Mouse (Mus musculus): Measurements from ENCODE around the gene Tmem38b. TPM values are rescaled to one million over a fixed set of nuclear protein-coding genes. Genes with fewer than 3 reads are reported as not detected.

Gene Tmem38b
- polyA plus RNA-seq, 1 experiment from 2014 or later: 8.3 TPM

GRCm38 (mm10) chr4:53843553-53843952, 17.7 kb downstream of the Tmem38b start:
- Histone ChIP-seq H3K4me2 (ENCODE audit: low read length) (no peak overlapping the region), H3K27me3 (ENCODE audit: control insufficient read depth, insufficient read depth, low read depth, low read length) (no peaks in the 10 kb centered on the region), H3K36me3 (ENCODE audit: control insufficient read depth, insufficient read depth, low read length) (no peaks in the 10 kb centered on the region), H3K4me3 (ENCODE audit: low read depth, low read length) (no peak overlapping the region), H3K4me1 (ENCODE audit: control insufficient read depth, insufficient read depth, low read length) (no peaks in the 10 kb centered on the region), H3K9ac (ENCODE audit: low read depth, low read length) (no peak overlapping the region), H3K27ac (ENCODE audit: low read length) (no peak overlapping the region), H3K9me3 (replicated peaks; ENCODE audit: control insufficient read depth, low read length, poor library complexity, severe bottlenecking) (no peaks in the 10 kb centered on the region)
- no peak for ATAC-seq
- WGBS: 63% methylated on average over 8 of the region's 8 CpGs

GRCm38 (mm10) chr4:53844835-53845619, 19.2 kb downstream of the Tmem38b start:
- Histone ChIP-seq H3K4me1 (ENCODE audit: control insufficient read depth, insufficient read depth, low read length) (no peaks in the 10 kb centered on the region), H3K9me3 (replicated peaks; ENCODE audit: control insufficient read depth, low read length, poor library complexity, severe bottlenecking) (no peaks in the 10 kb centered on the region), H3K27ac (ENCODE audit: low read length) (no peak overlapping the region), H3K36me3 (ENCODE audit: control insufficient read depth, insufficient read depth, low read length) (no peaks in the 10 kb centered on the region), H3K27me3 (ENCODE audit: control insufficient read depth, insufficient read depth, low read depth, low read length) (no peaks in the 10 kb centered on the region), H3K9ac (ENCODE audit: low read depth, low read length) (no peak overlapping the region), H3K4me3 (ENCODE audit: low read depth, low read length) (no peak overlapping the region), H3K4me2 (ENCODE audit: low read length) (no peak overlapping the region)
- WGBS: 31% methylated on average over 6 of the region's 6 CpGs
- peak; percentile 88 for ATAC-seq

GRCm38 (mm10) chr4:53845656-53846055, 19.8 kb downstream of the Tmem38b start:
- H3K9ac ChIP-seq (ENCODE audit: low read depth, low read length): no peak overlapping the region
- no peaks in the 10 kb centered on the region for H3K27me3 ChIP-seq (ENCODE audit: control insufficient read depth, insufficient read depth, low read depth, low read length)
- H3K4me3 ChIP-seq (ENCODE audit: low read depth, low read length): no peak overlapping the region
- no peak overlapping the region for H3K27ac ChIP-seq (ENCODE audit: low read length)
- peak; percentile 67; the same call in 1 of the 2 replicates for ATAC-seq
- no peaks in the 10 kb centered on the region for H3K4me1 ChIP-seq (ENCODE audit: control insufficient read depth, insufficient read depth, low read length)
- no peaks in the 10 kb centered on the region; the same call in 1 of the 2 replicates for H3K36me3 ChIP-seq (ENCODE audit: control insufficient read depth, insufficient read depth, low read length)
- WGBS: 97% methylated on average over 1 of the region's 1 CpGs
- H3K9me3 ChIP-seq (replicated peaks; ENCODE audit: control insufficient read depth, low read length, poor library complexity, severe bottlenecking): no peaks in the 10 kb centered on the region
- H3K4me2 ChIP-seq (ENCODE audit: low read length): no peak overlapping the region

GRCm38 (mm10) chr4:53846326-53846725, 20.5 kb downstream of the Tmem38b start:
- Histone ChIP-seq H3K27ac (ENCODE audit: low read length) (no peak overlapping the region), H3K36me3 (ENCODE audit: control insufficient read depth, insufficient read depth, low read length) (no peaks in the 10 kb centered on the region; the same call in 1 of the 2 replicates), H3K4me2 (ENCODE audit: low read length) (no peak overlapping the region), H3K4me1 (ENCODE audit: control insufficient read depth, insufficient read depth, low read length) (no peaks in the 10 kb centered on the region), H3K27me3 (ENCODE audit: control insufficient read depth, insufficient read depth, low read depth, low read length) (no peaks in the 10 kb centered on the region), H3K4me3 (ENCODE audit: low read depth, low read length) (no peak overlapping the region), H3K9me3 (replicated peaks; ENCODE audit: control insufficient read depth, low read length, poor library complexity, severe bottlenecking) (no peaks in the 10 kb centered on the region), H3K9ac (ENCODE audit: low read depth, low read length) (no peak overlapping the region)
- ATAC-seq: no peak
- WGBS: 71% methylated on average over 2 of the region's 2 CpGs

GRCm38 (mm10) chr4:53847541-53847940, 21.7 kb downstream of the Tmem38b start:
- no peak overlapping the region for H3K9ac ChIP-seq (ENCODE audit: low read depth, low read length)
- H3K4me3 ChIP-seq (ENCODE audit: low read depth, low read length): no peak overlapping the region
- no peak overlapping the region for H3K27ac ChIP-seq (ENCODE audit: low read length)
- no peak overlapping the region for H3K4me2 ChIP-seq (ENCODE audit: low read length)
- no peaks in the 10 kb centered on the region; the same call in 1 of the 2 replicates for H3K36me3 ChIP-seq (ENCODE audit: control insufficient read depth, insufficient read depth, low read length)
- ATAC-seq: no peak
- no peaks in the 10 kb centered on the region for H3K27me3 ChIP-seq (ENCODE audit: control insufficient read depth, insufficient read depth, low read depth, low read length)
- WGBS: 96% methylated on average over 4 of the region's 4 CpGs
- no peaks in the 10 kb centered on the region for H3K4me1 ChIP-seq (ENCODE audit: control insufficient read depth, insufficient read depth, low read length)
- no peaks in the 10 kb centered on the region for H3K9me3 ChIP-seq (replicated peaks; ENCODE audit: control insufficient read depth, low read length, poor library complexity, severe bottlenecking)

GRCm38 (mm10) chr4:53848308-53848707, 22.5 kb downstream of the Tmem38b start:
- no peaks in the 10 kb centered on the region for H3K9me3 ChIP-seq (replicated peaks; ENCODE audit: control insufficient read depth, low read length, poor library complexity, severe bottlenecking)
- H3K27ac ChIP-seq (ENCODE audit: low read length): no peak overlapping the region
- no peaks in the 10 kb centered on the region; the same call in 1 of the 2 replicates for H3K36me3 ChIP-seq (ENCODE audit: control insufficient read depth, insufficient read depth, low read length)
- no peaks in the 10 kb centered on the region for H3K27me3 ChIP-seq (ENCODE audit: control insufficient read depth, insufficient read depth, low read depth, low read length)
- no peak for ATAC-seq
- no peak overlapping the region for H3K4me3 ChIP-seq (ENCODE audit: low read depth, low read length)
- H3K4me2 ChIP-seq (ENCODE audit: low read length): no peak overlapping the region
- WGBS: 93% methylated on average over 3 of the region's 3 CpGs
- no peaks in the 10 kb centered on the region for H3K4me1 ChIP-seq (ENCODE audit: control insufficient read depth, insufficient read depth, low read length)
- no peak overlapping the region for H3K9ac ChIP-seq (ENCODE audit: low read depth, low read length)

GRCm38 (mm10) chr4:53848816-53849215, 23.0 kb downstream of the Tmem38b start:
- no peak overlapping the region for H3K27ac ChIP-seq (ENCODE audit: low read length)
- H3K27me3 ChIP-seq (ENCODE audit: control insufficient read depth, insufficient read depth, low read depth, low read length): no peaks in the 10 kb centered on the region
- no peak overlapping the region for H3K4me2 ChIP-seq (ENCODE audit: low read length)
- ATAC-seq: no peak
- H3K4me1 ChIP-seq (ENCODE audit: control insufficient read depth, insufficient read depth, low read length): no peaks in the 10 kb centered on the region
- no peaks in the 10 kb centered on the region; the same call in 1 of the 2 replicates for H3K36me3 ChIP-seq (ENCODE audit: control insufficient read depth, insufficient read depth, low read length)
- WGBS: 93% methylated on average over 8 of the region's 8 CpGs
- no peaks in the 10 kb centered on the region for H3K9me3 ChIP-seq (replicated peaks; ENCODE audit: control insufficient read depth, low read length, poor library complexity, severe bottlenecking)
- no peak overlapping the region for H3K9ac ChIP-seq (ENCODE audit: low read depth, low read length)
- H3K4me3 ChIP-seq (ENCODE audit: low read depth, low read length): no peak overlapping the region

GRCm38 (mm10) chr4:53849804-53850203, 24.0 kb downstream of the Tmem38b start:
- Histone ChIP-seq H3K4me2 (ENCODE audit: low read length) (no peak overlapping the region), H3K4me3 (ENCODE audit: low read depth, low read length) (no peak overlapping the region), H3K27ac (ENCODE audit: low read length) (no peak overlapping the region), H3K27me3 (ENCODE audit: control insufficient read depth, insufficient read depth, low read depth, low read length) (no peaks in the 10 kb centered on the region), H3K4me1 (ENCODE audit: control insufficient read depth, insufficient read depth, low read length) (no peaks in the 10 kb centered on the region), H3K9ac (ENCODE audit: low read depth, low read length) (no peak overlapping the region), H3K9me3 (replicated peaks; ENCODE audit: control insufficient read depth, low read length, poor library complexity, severe bottlenecking) (no peaks in the 10 kb centered on the region), H3K36me3 (ENCODE audit: control insufficient read depth, insufficient read depth, low read length) (peaks cover 2% of the 10 kb centered on the region; the same call in 1 of the 2 replicates)
- WGBS: no CpG with 5 or more reads among the region's 1 CpGs
- ATAC-seq: no peak

- Histone ChIP-seq H3K4me2 (ENCODE audit: low read length) (no peak overlapping the region), H3K9me3 (replicated peaks; ENCODE audit: control insufficient read depth, low read length, poor library complexity, severe bottlenecking) (no peaks in the 10 kb centered on the region), H3K4me1 (ENCODE audit: control insufficient read depth, insufficient read depth, low read length) (no peaks in the 10 kb centered on the region), H3K4me3 (ENCODE audit: low read depth, low read length) (no peak overlapping the region), H3K27me3 (ENCODE audit: control insufficient read depth, insufficient read depth, low read depth, low read length) (no peaks in the 10 kb centered on the region), H3K27ac (ENCODE audit: low read length) (no peak overlapping the region), H3K9ac (ENCODE audit: low read depth, low read length) (no peak overlapping the region), H3K36me3 (ENCODE audit: control insufficient read depth, insufficient read depth, low read length) (peaks cover 7% of the 10 kb centered on the region; the same call in 1 of the 2 replicates)
- no peak for ATAC-seq
- 89% methylated on average over 1 of the region's 1 CpGs for WGBS
These were observed 27.5 kb downstream of the Tmem38b start for GRCm38 (mm10) chr4:53853333-53853732.
